Mouse (Mus musculus) neural tube, embryonic 15.5 days (tissue): ENCODE data around the gene Dld. TPM values are rescaled to one million over a fixed set of nuclear protein-coding genes. Genes with fewer than 3 reads are reported as not detected.

Experiments used
- ATAC-seq: fragments of 200-750 bp; cut with Nextera tagmentation; 2 replicates; pipeline ENCODE4 v1.8.0; 2017; ENCODE audit warnings: mild to moderate bottlenecking, moderate TSS enrichment, moderate library complexity; ENCODE audit not compliant: low FRiP score
- H3K27ac ChIP-seq: fragments of 300-500 bp; sonication (generic); replicated peaks from 2 replicates; pipeline ENCODE4 v1.5.1; 2015; ENCODE audit warnings: mild to moderate bottlenecking, inconsistent platforms
- H3K27me3 ChIP-seq: fragments of 300-500 bp; sonication (generic); replicated peaks from 2 replicates; pipeline ENCODE4 v1.6.1; 2015; ENCODE audit warnings: inconsistent platforms
- H3K36me3 ChIP-seq: fragments of 300-500 bp; sonication (generic); 2 replicates; pipeline ENCODE4 v1.6.1; 2015; ENCODE audit warnings: inconsistent platforms
- H3K4me1 ChIP-seq: fragments of 300-500 bp; sonication (generic); 2 replicates; pipeline ENCODE4 v1.6.1; 2015; ENCODE audit warnings: inconsistent platforms
- H3K4me2 ChIP-seq: fragments of 300-500 bp; sonication (generic); 2 replicates; pipeline ENCODE4 v1.6.1; 2015; ENCODE audit warnings: inconsistent platforms, mild to moderate bottlenecking, moderate library complexity
- H3K4me3 ChIP-seq: fragments of 300-500 bp; sonication (generic); replicated peaks from 2 replicates; pipeline ENCODE4 v1.5.1; 2015; ENCODE audit warnings: mild to moderate bottlenecking, inconsistent platforms
- H3K9ac ChIP-seq: fragments of 300-500 bp; sonication (generic); replicated peaks from 2 replicates; pipeline ENCODE4 v1.6.1; 2015; ENCODE audit warnings: mild to moderate bottlenecking, inconsistent platforms
- H3K9me3 ChIP-seq: fragments of 300-500 bp; sonication (generic); replicated peaks from 2 replicates; pipeline ENCODE4 v1.6.1; 2016; ENCODE audit warnings: inconsistent platforms
- WGBS: fragments of 180-500 bp; shearing (Covaris S2); methylation state at CpG from one replicate; pipeline ENCODE4 v1.1.7; 2015; ENCODE audit warnings: mixed read lengths; 5-methylcytosine and 5-hydroxymethylcytosine counted together
- polyA plus RNA-seq: library from polyadenylated mRNA; unstranded; fragments of >200 nt; fragmentation: Nextera tagmentation; extraction: Ambion mirVana; gene quantifications from 2 replicates; pipeline ENCODE4 v1.2.1, GENCODE M21; 2015

The Dld gene
- polyA plus RNA-seq, 1 experiment from 2014 or later = 124 TPM

GRCm38 (mm10) chr12:31374603-31375282, 23.5 kb upstream of the Dld start:
- Histone ChIP-seq H3K4me3 (0 out of 2 replicates have a peak overlapping the region, but pooled peaks have one; percentile 20), H3K9me3 (no peaks in the 10 kb centered on the region), H3K4me1 (peaks cover 20% of the 10 kb centered on the region), H3K9ac (no peak overlapping the region; the same call in 1 of the 2 replicates), H3K27ac (no peak overlapping the region), H3K4me2 (peak overlapping the region; percentile 53), H3K36me3 (no peaks in the 10 kb centered on the region), H3K27me3 (no peaks in the 10 kb centered on the region)
- peak; percentile 88 for ATAC-seq
- 38% methylated on average over 9 of the region's 9 CpGs for WGBS

GRCm38 (mm10) chr12:31369656-31370055, 18.4 kb upstream of the Dld start:
- no peak for ATAC-seq
- Histone ChIP-seq H3K4me3 (no peak overlapping the region), H3K9ac (no peak overlapping the region), H3K27ac (no peak overlapping the region), H3K4me2 (no peak overlapping the region), H3K9me3 (no peaks in the 10 kb centered on the region), H3K27me3 (no peaks in the 10 kb centered on the region), H3K36me3 (no peaks in the 10 kb centered on the region), H3K4me1 (peaks cover 4% of the 10 kb centered on the region; the same call in 1 of the 2 replicates)
- WGBS = 87% methylated on average over 7 of the region's 7 CpGs

- H3K4me1 ChIP-seq = no peaks in the 10 kb centered on the region
- ATAC-seq = no peak
- H3K27ac ChIP-seq = no peak overlapping the region
- H3K36me3 ChIP-seq = no peaks in the 10 kb centered on the region
- no peaks in the 10 kb centered on the region for H3K27me3 ChIP-seq
- no peak overlapping the region for H3K4me3 ChIP-seq
- no peak overlapping the region for H3K9ac ChIP-seq
- H3K4me2 ChIP-seq = no peak overlapping the region
- H3K9me3 ChIP-seq = no peaks in the 10 kb centered on the region
- WGBS = 93% methylated on average over 1 of the region's 1 CpGs
These were observed 17.9 kb upstream of the Dld start for GRCm38 (mm10) chr12:31369118-31369517.

- Histone ChIP-seq H3K4me1 (no peaks in the 10 kb centered on the region), H3K27ac (no peak overlapping the region), H3K9me3 (no peaks in the 10 kb centered on the region), H3K4me3 (no peak overlapping the region), H3K9ac (no peak overlapping the region), H3K27me3 (no peaks in the 10 kb centered on the region), H3K36me3 (no peaks in the 10 kb centered on the region), H3K4me2 (no peak overlapping the region)
- WGBS = 81% methylated on average over 5 of the region's 5 CpGs
- ATAC-seq = no peak
These were observed 16.5 kb upstream of the Dld start for GRCm38 (mm10) chr12:31367721-31368120.

- ATAC-seq = no peak
- Histone ChIP-seq H3K27me3 (no peaks in the 10 kb centered on the region), H3K9me3 (no peaks in the 10 kb centered on the region), H3K4me1 (no peaks in the 10 kb centered on the region), H3K4me3 (no peak overlapping the region), H3K9ac (no peak overlapping the region), H3K27ac (no peak overlapping the region), H3K4me2 (no peak overlapping the region), H3K36me3 (no peaks in the 10 kb centered on the region)
- WGBS = 55% methylated on average over 3 of the region's 3 CpGs
These were observed 15.2 kb upstream of the Dld start for GRCm38 (mm10) chr12:31366428-31366827.

GRCm38 (mm10) chr12:31350191-31350943, 886 bp downstream of the Dld start:
- Histone ChIP-seq H3K27ac (peak overlapping the region; percentile 87; the same call in 1 of the 2 replicates), H3K36me3 (peaks cover 16% of the 10 kb centered on the region), H3K4me3 (peak overlapping the region; percentile 96), H3K27me3 (no peaks in the 10 kb centered on the region), H3K4me2 (peak overlapping the region; percentile 80), H3K9ac (peak overlapping the region; percentile 95), H3K9me3 (no peaks in the 10 kb centered on the region), H3K4me1 (peaks cover 24% of the 10 kb centered on the region)
- WGBS = 27% methylated on average over 15 of the region's 15 CpGs
- no peak for ATAC-seq

GRCm38 (mm10) chr12:31333261-31333660, 18.0 kb downstream of the Dld start:
- Histone ChIP-seq H3K4me3 (no peak overlapping the region), H3K27me3 (no peaks in the 10 kb centered on the region), H3K27ac (no peak overlapping the region), H3K4me1 (no peaks in the 10 kb centered on the region), H3K9me3 (no peaks in the 10 kb centered on the region), H3K36me3 (peaks cover 49% of the 10 kb centered on the region), H3K9ac (no peak overlapping the region), H3K4me2 (no peak overlapping the region)
- ATAC-seq = no peak
- WGBS = 86% methylated on average over 1 of the region's 1 CpGs

GRCm38 (mm10) chr12:31327139-31327538, 24.1 kb downstream of the Dld start:
- no peaks in the 10 kb centered on the region for H3K4me1 ChIP-seq
- H3K4me3 ChIP-seq = no peak overlapping the region
- WGBS = 95% methylated on average over 9 of the region's 9 CpGs
- H3K36me3 ChIP-seq = peaks cover 27% of the 10 kb centered on the region
- no peak for ATAC-seq
- no peak overlapping the region for H3K9ac ChIP-seq
- H3K4me2 ChIP-seq = no peak overlapping the region
- H3K27ac ChIP-seq = no peak overlapping the region
- no peaks in the 10 kb centered on the region for H3K9me3 ChIP-seq
- no peaks in the 10 kb centered on the region for H3K27me3 ChIP-seq

GRCm38 (mm10) chr12:31323136-31323695, 28.0 kb downstream of the Dld start:
- H3K4me1 ChIP-seq = peaks cover 2% of the 10 kb centered on the region; the same call in 1 of the 2 replicates
- no peak overlapping the region for H3K9ac ChIP-seq
- 86% methylated on average over 9 of the region's 9 CpGs for WGBS
- peaks cover 20% of the 10 kb centered on the region for H3K36me3 ChIP-seq
- no peaks in the 10 kb centered on the region for H3K9me3 ChIP-seq
- no peak overlapping the region for H3K4me3 ChIP-seq
- H3K4me2 ChIP-seq = no peak overlapping the region
- ATAC-seq = no peak
- H3K27ac ChIP-seq = no peak overlapping the region
- no peaks in the 10 kb centered on the region for H3K27me3 ChIP-seq

GRCm38 (mm10) chr12:31321532-31321931, 29.7 kb downstream of the Dld start:
- no peak overlapping the region for H3K4me2 ChIP-seq
- no peak overlapping the region for H3K9ac ChIP-seq
- 96% methylated on average over 1 of the region's 1 CpGs for WGBS
- H3K36me3 ChIP-seq = peaks cover 13% of the 10 kb centered on the region
- no peak for ATAC-seq
- no peak overlapping the region for H3K4me3 ChIP-seq
- H3K9me3 ChIP-seq = no peaks in the 10 kb centered on the region
- no peak overlapping the region for H3K27ac ChIP-seq
- peaks cover 2% of the 10 kb centered on the region; the same call in 1 of the 2 replicates for H3K4me1 ChIP-seq
- H3K27me3 ChIP-seq = no peaks in the 10 kb centered on the region

- Histone ChIP-seq H3K9ac (no peak overlapping the region), H3K36me3 (peaks cover 8% of the 10 kb centered on the region), H3K9me3 (no peaks in the 10 kb centered on the region), H3K4me1 (peaks cover 2% of the 10 kb centered on the region; the same call in 1 of the 2 replicates), H3K4me3 (no peak overlapping the region), H3K27me3 (no peaks in the 10 kb centered on the region), H3K27ac (no peak overlapping the region), H3K4me2 (no peak overlapping the region)
- ATAC-seq = no peak
- WGBS = 89% methylated on average over 13 of the region's 13 CpGs
These were observed 30.4 kb downstream of the Dld start for GRCm38 (mm10) chr12:31320817-31321216.
